Mouse (Mus musculus): ENCODE measurements at regions not wholly inside any gene's neighbourhood (a gene's known extent, or its start where the extent isn't known, plus 50 kb on each side); places are given as distances from the start of the nearest gene placed in this dataset.

GRCm38 (mm10) chr5:112035426-112035825 lies 216.9 kb downstream of the Cryba4 start:
- DNase-seq = no peak

GRCm38 (mm10) chr5:112037080-112037479 lies 215.2 kb downstream of the Cryba4 start:
- DNase-seq = no peak

- no peak for DNase-seq
Observed at GRCm38 (mm10) chr5:112039645-112040372, 212.5 kb downstream of the Cryba4 start.

- DNase-seq = no peak
Observed at GRCm38 (mm10) chr5:112040678-112041077, 211.6 kb downstream of the Cryba4 start.

- no peak for DNase-seq
Observed at GRCm38 (mm10) chr5:112041285-112041684, 211.0 kb downstream of the Cryba4 start.

- no peak for DNase-seq
Observed at GRCm38 (mm10) chr5:112042236-112042635, 210.1 kb downstream of the Cryba4 start.

GRCm38 (mm10) chr5:112050046-112050782 lies 202.1 kb downstream of the Cryba4 start:
- no peak for DNase-seq

- no peak for DNase-seq
Observed at GRCm38 (mm10) chr5:112050906-112051305, 201.4 kb downstream of the Cryba4 start.

GRCm38 (mm10) chr5:112051786-112052185 lies 200.5 kb downstream of the Cryba4 start:
- no peak for DNase-seq

GRCm38 (mm10) chr5:112053600-112054155 lies 198.6 kb downstream of the Cryba4 start:
- peak; percentile 2 for DNase-seq

GRCm38 (mm10) chr5:112055018-112055417 lies 197.3 kb downstream of the Cryba4 start:
- DNase-seq = no peak

GRCm38 (mm10) chr5:112069917-112070316 lies 182.4 kb downstream of the Cryba4 start:
- no peak for DNase-seq

GRCm38 (mm10) chr5:112072456-112072855 lies 179.9 kb downstream of the Cryba4 start:
- DNase-seq = no peak

- no peak for DNase-seq
Observed at GRCm38 (mm10) chr5:112077097-112077496, 175.2 kb downstream of the Cryba4 start.

- DNase-seq = peak; percentile 16
Observed at GRCm38 (mm10) chr5:112077840-112078600, 174.3 kb downstream of the Cryba4 start.

GRCm38 (mm10) chr5:112081006-112081405 lies 171.3 kb downstream of the Cryba4 start:
- DNase-seq = no peak

- DNase-seq = peak; percentile 24
Observed at GRCm38 (mm10) chr5:112091867-112092535, 160.3 kb downstream of the Cryba4 start.

GRCm38 (mm10) chr5:112093905-112094571 lies 158.3 kb downstream of the Cryba4 start:
- DNase-seq = no peak

GRCm38 (mm10) chr5:112098469-112099085 lies 153.7 kb downstream of the Cryba4 start:
- no peak for DNase-seq

- peak; percentile 9 for DNase-seq
Observed at GRCm38 (mm10) chr5:112101739-112102590, 150.4 kb downstream of the Cryba4 start.
